Mouse (Mus musculus): ENCODE measurements at regions not wholly inside any gene's neighbourhood (a gene's known extent, or its start where the extent isn't known, plus 50 kb on each side); places are given as distances from the start of the nearest gene placed in this dataset.

GRCm38 (mm10) chr12:10078341-10078740 lies 291.4 kb upstream of the Nt5c1b start:
- Histone ChIP-seq H3K4me1 (ENCODE audit: control insufficient read depth in 1 of 2, insufficient read depth in 2 of 2, low read length in 2 of 2) (no peaks in the 10 kb centered on the region), H3K27ac (ENCODE audit: control insufficient read depth, low read depth, low read length) (no peak overlapping the region), H3K9me3 (replicated peaks; ENCODE audit: insufficient read depth, low read length) (no peaks in the 10 kb centered on the region), H3K36me3 (ENCODE audit: control insufficient read depth in 1 of 2, insufficient read depth in 2 of 2, low read length in 2 of 2) (no peaks in the 10 kb centered on the region), H3K27me3 (ENCODE audit: control insufficient read depth in 1 of 2, insufficient read depth in 2 of 2, low read length in 2 of 2) (no peaks in the 10 kb centered on the region), H3K9ac (ENCODE audit: control insufficient read depth, low read depth, low read length, poor library complexity, severe bottlenecking) (no peak overlapping the region), H3K79me2 (ENCODE audit: control insufficient read depth, insufficient read depth, low read length, poor library complexity) (no peaks in the 10 kb centered on the region), H3K4me3 (ENCODE audit: control insufficient read depth in 1 of 2, insufficient read depth in 1 of 2, low read depth in 2 of 2, low read length in 2 of 2) (no peak overlapping the region)
- no peak for DNase-seq (ENCODE audit: low read depth, low spot score)
- TF ChIP-seq SMC3 (IDR thresholded peaks at IDR 0.05; ENCODE audit: low read depth, low read length), result no peak
- TF ChIP-seq ZMIZ1 (IDR thresholded peaks at IDR 0.05; ENCODE audit: low read depth, low read length), result no peak
- no peak for TF ChIP-seq MYC (IDR thresholded peaks at IDR 0.05; ENCODE audit: low read depth, low read length)
- TF ChIP-seq ETS1 (IDR thresholded peaks at IDR 0.05; ENCODE audit: low read depth, low read length), result no peak
- TF ChIP-seq BHLHE40 (IDR thresholded peaks at IDR 0.05; ENCODE audit: borderline replicate concordance, low read depth, low read length), result no peak
- TF ChIP-seq TBP (IDR thresholded peaks at IDR 0.05; ENCODE audit: low read depth, low read length), result no peak
- TF ChIP-seq POLR2AphosphoS2 (IDR thresholded peaks at IDR 0.05; ENCODE audit: low read length), result no peak
- no peak for TF ChIP-seq ZNF384 (IDR thresholded peaks at IDR 0.05; ENCODE audit: low read depth, low read length)
- no peak for TF ChIP-seq CHD1 (IDR thresholded peaks at IDR 0.05; ENCODE audit: low read depth, low read length)
- no peak for TF ChIP-seq CTCF (IDR thresholded peaks at IDR 0.05 in 2 of 3, conservative IDR thresholded peaks at IDR 0.05 in 1 of 3; ENCODE audit: control insufficient read depth in 1 of 3, insufficient read depth in 1 of 3, low read depth in 2 of 3, low read length in 3 of 3, poor library complexity in 1 of 3, severe bottlenecking in 1 of 3)
- TF ChIP-seq GABPA (IDR thresholded peaks at IDR 0.05; ENCODE audit: low read depth, low read length), result no peak
- no peak for TF ChIP-seq RCOR1 (IDR thresholded peaks at IDR 0.05; ENCODE audit: low read depth, low read length)
- no peak for TF ChIP-seq ZC3H11A (IDR thresholded peaks at IDR 0.05; ENCODE audit: low read depth, low read length)
- TF ChIP-seq MYB (IDR thresholded peaks at IDR 0.05; ENCODE audit: low read depth, low read length), result no peak
- TF ChIP-seq TAL1 (IDR thresholded peaks at IDR 0.05; ENCODE audit: low read length), result no peak
- no peak for TF ChIP-seq CHD2 (IDR thresholded peaks at IDR 0.05; ENCODE audit: low read length)

DNA sequence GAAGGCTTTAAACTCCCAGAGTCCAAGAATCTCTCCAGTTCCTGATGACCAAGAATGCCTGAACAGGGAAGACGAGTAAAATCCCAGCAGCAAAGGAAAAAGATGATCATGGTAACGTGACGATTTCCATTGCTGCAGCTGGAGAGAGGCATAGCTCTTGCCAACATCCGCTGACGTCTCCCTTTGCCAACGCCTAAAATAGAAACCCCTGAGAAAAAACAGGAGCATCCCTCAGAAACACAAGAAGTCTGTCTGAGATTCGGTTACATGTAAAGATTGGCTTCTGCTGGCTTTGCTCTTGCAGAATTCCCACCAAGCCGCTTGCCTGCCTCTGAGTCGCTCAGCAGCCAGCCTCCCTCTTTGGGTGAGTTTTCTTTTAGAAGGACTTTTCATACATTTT lies 290.3 kb upstream of the Nt5c1b start:
- no peaks in the 10 kb centered on the region for H3K36me3 ChIP-seq (ENCODE audit: control insufficient read depth in 1 of 2, insufficient read depth in 2 of 2, low read length in 2 of 2)
- H3K79me2 ChIP-seq (ENCODE audit: control insufficient read depth, insufficient read depth, low read length, poor library complexity), result no peaks in the 10 kb centered on the region
- no peak for TF ChIP-seq MAZ (IDR thresholded peaks at IDR 0.05; ENCODE audit: low read depth, low read length)
- H3K27me3 ChIP-seq (ENCODE audit: control insufficient read depth in 1 of 2, insufficient read depth in 2 of 2, low read length in 2 of 2), result no peaks in the 10 kb centered on the region
- H3K9me3 ChIP-seq (replicated peaks; ENCODE audit: insufficient read depth, low read length), result no peaks in the 10 kb centered on the region
- H3K4me1 ChIP-seq (ENCODE audit: control insufficient read depth in 1 of 2, insufficient read depth in 2 of 2, low read length in 2 of 2), result no peaks in the 10 kb centered on the region
- no peak overlapping the region for H3K9ac ChIP-seq (ENCODE audit: control insufficient read depth, low read depth, low read length, poor library complexity, severe bottlenecking)
- DNase-seq (ENCODE audit: low read depth, low spot score), result no peak
- no peak overlapping the region for H3K4me3 ChIP-seq (ENCODE audit: control insufficient read depth in 1 of 2, insufficient read depth in 1 of 2, low read depth in 2 of 2, low read length in 2 of 2)
- H3K27ac ChIP-seq (ENCODE audit: control insufficient read depth, low read depth, low read length), result no peak overlapping the region

All from MEL (cell line).